Mouse (Mus musculus) C2C12 (cell line): ENCODE data around the gene Ybey.
A peak's percentile ranks its signal among the peaks of the same experiment; 100 is the strongest.

ENCODE experiments used
- CTCF ChIP-seq: IDR thresholded peaks from one replicate; pipeline ENCODE4 v1.5.1; 2011; ENCODE audit not compliant: control insufficient read depth, insufficient read depth, insufficient read length
- MAX ChIP-seq: IDR thresholded peaks from one replicate; pipeline ENCODE4 v1.6.1; 2011; ENCODE audit warnings: mild to moderate bottlenecking, control low read depth
- MYOG ChIP-seq: IDR thresholded peaks from one replicate; pipeline ENCODE4 v1.6.1; 2011; ENCODE audit not compliant: control insufficient read depth, insufficient read length; ENCODE audit errors: extremely low read depth

GRCm38 (mm10) chr10:76512965-76513583, 44.2 kb upstream of the Ybey start:
- TF ChIP-seq MAX = peak; percentile 66
- TF ChIP-seq MYOG = no peak
- peak; percentile 90 for TF ChIP-seq CTCF
